Mouse (Mus musculus): ENCODE data around the gene Hrh3.

DNA sequence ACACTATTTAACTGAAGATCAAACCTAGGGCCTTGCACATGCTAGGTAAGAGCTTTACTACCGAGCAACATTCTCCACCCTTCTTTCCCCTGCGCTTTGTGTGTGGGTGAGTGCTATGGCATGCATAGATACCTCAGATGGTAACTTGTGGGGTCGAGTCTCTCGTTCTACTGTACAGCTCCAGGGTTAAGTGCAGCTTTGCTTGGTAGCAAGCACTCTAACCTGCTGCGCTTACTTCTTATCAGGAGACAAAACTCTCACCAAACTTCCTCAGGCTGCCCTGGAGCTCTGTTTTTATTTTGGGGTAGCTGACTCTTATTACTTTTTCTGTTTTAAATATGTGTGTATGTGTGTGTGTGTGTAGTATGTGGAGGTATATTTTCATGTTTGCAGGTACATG lies 31.1 kb upstream of the Hrh3 start:
- TF ChIP-seq POLR2A (IDR thresholded peaks at IDR 0.05; ENCODE audit: control insufficient read depth, extremely low read depth, insufficient read depth, low read length, poor library complexity) = no peak
- no peak for TF ChIP-seq CTCF (IDR thresholded peaks at IDR 0.05; ENCODE audit: borderline replicate concordance, control insufficient read depth, extremely low read depth, insufficient read depth, low read length, poor library complexity)

All from thymus, adult 2 months (tissue).